Mouse (Mus musculus): Measurements from ENCODE around the gene Uqcc2.

The Uqcc2 gene

DNA sequence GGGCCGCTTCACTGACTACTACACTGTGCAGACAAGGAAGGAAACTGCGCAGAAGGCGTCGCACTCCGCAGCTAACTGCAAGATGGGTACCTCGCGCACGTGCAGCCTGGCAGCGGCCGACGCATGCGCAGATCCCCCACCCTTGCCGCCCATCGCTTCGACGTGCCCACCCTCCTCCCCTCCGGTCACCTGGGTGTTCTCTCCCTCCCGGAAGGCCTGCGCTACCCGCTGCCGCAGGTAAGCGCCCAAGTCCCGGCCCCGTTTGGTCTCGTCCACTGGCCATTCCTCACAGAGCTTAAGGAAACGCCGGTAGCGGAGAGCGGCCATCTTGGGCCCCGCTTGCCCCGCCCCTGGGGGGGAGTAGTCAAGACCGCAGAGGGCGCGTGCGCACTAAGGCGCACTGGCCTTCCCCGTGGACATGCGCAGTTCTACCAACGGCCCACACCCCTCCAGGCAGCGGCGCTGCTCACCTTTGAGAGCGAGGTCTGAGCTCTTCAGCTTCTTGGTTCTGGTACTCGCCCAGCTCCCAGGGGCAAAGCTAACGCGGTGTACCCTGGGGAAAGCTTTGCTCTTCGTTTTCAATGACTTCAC lies at the start of gene Uqcc2:
Gene Uqcc2, minus strand, starts transcription at position 366 of the 591 bp plus-strand sequence.
- peak; percentile 98 for DNase-seq (ENCODE audit: low spot score)

DNA sequence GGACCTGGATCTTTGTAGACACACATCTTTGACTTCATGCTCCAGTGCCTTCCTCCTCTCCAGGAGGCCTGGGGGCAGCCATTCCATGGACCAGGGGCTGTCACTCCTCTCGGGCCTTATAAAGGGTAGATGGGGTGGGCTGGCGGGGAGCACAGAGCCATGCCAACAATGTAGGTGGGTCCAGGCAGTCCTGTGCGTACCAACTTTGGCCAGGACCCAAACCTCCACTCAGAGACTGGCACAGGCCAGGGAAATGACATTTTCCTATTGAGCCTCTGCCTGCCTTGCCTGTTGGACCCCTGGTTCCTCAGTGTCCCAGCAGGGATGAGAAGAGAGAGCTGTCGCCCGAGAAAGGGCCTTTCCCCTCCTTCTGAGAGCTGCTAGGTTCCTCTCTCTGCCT lies 48.7 kb upstream of the Uqcc2 start:
- DNase-seq (ENCODE audit: low spot score), result no peak

DNA sequence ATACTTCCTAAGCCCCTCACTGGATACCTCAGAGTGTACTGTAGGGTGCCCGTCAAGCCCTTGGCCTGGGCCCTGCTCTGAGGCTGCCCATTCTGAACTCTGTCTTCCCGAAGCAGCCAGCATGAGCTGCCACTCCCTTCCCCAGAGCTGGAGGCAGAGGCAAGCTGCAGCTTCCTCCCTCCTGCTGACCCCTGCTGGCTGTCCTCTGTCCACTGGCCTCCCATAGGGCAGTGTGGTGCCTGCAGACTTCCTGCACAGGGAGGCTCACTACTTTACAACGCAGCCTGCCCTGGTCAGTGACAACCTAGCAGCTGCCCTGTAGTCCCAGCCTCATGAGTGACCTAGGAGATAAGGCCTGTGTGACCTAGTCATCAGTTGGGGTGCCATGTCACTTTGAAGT lies 48.0 kb upstream of the Uqcc2 start:
- DNase-seq (ENCODE audit: low spot score), result no peak

DNA sequence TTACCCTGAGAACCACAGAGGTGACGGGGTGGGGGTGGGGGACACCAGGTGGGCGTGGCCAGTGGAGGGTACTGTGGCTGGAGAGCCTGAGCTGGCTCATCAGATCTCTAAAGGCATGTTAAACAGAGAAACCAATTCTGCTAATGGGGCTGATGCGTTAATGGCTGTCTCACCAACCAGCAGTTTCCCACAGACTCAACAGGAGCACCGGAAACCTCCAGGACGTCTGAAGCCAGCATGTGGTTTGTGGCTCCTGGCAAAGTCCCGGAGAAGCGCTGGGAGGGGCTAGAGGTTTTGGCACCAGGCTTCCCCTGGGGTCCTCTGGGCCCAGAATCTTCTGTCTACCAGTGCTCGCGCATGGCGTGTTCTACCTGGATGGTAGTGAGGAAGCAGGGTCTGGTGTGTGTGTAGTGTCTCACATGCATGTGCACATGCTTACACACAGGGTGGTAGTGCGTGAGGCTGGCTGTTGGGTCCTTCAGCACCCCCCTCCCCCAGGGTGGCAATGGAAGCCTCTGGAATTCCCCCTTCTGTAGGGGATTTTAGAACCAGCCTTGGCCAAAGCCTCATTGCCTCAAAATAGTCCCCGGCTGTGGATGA lies 46.1 kb upstream of the Uqcc2 start:
- no peak for DNase-seq (ENCODE audit: low spot score)

DNA sequence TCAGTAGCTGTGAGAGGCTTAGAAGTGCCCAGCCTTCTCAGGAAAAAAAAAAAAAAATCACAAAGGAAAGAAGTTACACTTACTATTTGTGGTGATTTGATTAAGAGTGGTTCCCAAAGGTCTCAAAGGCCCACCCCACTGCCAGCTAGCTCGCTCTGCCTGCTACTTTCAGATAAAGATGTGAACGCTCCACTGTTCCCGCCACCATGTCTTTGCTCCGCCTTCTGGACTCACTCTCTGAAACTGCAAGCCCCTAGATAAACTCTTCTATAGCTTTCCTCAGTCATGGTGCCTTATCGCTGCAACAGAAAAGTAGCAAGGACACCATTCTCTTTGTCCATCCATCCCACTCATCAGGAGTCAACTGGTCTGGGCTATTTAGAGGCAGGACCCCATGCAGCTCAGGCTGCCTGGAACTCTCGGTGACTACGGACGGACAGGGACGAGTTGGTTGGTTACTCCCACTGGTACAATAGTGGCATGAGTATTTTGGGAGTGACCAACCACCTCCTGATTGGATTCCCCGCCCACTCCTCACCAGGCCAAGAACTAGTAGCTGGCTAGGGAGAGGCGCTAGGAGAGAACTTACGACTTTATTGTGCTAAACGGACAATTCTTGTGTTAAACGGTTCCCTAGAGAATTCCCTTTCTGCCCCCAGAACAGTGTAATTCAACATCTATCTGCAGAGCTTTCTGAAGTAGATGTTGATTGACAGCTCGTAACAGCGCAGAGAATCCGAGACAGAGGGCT lies 44.9 kb upstream of the Uqcc2 start:
- no peak for DNase-seq (ENCODE audit: low spot score)

DNA sequence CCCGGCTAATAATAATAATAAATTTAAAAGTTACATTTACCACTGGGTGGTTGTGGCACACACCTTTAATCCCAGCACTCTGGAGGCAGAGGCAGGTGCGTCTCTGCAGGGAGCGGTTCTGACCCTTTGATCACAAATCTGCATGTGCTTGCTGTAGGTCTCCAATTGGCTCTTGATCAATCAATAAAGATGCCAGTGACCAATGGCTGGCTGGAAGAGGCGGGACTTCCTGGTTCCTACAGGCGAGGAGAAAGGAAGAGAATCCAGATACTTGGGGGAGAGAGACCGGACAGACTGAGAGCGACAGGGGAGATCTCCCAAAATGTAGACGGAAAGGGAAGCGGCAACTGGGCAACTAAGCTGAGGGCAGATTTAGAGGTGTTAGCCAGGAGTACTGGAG lies 44.3 kb upstream of the Uqcc2 start:
- no peak for DNase-seq (ENCODE audit: low spot score)

DNA sequence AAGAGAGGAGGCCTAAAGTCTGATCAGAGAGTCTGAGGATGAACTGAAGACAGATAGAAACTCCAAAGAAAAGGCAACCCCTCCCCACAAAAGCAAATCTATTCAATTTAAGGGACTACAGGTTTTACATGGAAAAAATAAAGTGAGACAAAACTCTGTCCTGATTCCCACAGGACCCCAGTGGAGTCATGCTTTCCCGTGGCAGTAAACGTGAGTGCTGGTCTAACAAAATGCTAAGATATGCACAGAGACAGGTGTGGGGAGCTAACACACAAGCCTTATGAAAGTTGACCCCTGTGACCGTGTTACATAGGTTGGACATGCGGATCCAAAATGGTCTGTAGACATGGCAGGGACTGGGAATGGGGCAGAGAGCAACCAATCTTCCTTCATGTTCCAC lies 43.0 kb upstream of the Uqcc2 start:
- no peak for DNase-seq (ENCODE audit: low spot score)

DNA sequence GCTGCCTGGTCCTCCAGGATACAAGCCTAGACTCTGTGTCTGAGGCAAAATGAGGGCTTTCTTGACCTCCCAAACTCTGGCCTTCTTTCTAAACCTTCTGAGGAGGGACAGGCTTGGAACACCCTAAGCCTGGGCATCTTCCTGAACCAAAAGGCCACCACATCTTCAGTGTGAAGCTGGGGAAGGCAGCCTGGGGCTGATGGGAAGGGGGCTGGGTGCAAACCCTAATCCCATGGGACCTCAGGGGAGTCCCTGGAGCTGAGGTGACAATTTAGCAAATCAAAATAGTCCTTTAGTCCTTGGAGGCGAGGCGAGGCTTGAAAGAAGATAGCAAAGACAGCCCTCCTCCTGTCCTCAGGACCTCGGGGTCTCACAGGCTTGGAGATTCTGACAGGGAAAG lies 42.6 kb upstream of the Uqcc2 start:
- DNase-seq (ENCODE audit: low spot score), result no peak

DNA sequence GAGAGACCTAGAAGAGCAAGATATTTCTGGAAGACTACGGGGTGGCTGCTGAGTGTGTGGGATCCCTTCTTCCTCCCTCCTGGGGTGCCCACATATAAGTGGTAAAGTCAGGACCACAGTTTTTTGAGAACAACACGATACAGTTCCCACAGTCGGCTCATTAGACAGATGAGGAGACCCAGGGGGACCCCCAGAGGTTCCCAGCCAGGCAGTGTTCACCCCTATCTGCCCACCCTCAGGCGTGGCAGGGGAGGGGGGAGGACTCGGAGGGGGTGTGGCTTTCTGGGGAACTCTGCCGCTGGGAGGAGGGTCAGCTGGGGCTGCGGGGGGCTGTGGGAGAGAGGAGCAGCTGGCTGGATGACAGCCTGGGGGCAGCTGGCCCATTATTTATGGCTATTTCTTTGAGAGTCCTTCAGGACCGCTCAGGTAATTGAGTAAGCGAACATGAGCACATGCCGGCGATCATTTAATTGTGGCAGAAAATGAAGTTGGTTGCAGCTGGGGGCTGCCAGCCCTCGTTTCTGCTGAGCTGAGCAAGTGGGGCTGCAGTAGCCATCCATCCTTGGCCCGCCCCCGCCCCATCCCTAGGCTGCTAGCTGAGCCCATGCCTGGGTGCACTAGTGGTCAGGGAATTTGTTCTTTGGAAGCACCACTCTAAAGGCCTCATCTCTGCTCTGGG lies 41.6 kb upstream of the Uqcc2 start:
- no peak for DNase-seq (ENCODE audit: low spot score)

DNA sequence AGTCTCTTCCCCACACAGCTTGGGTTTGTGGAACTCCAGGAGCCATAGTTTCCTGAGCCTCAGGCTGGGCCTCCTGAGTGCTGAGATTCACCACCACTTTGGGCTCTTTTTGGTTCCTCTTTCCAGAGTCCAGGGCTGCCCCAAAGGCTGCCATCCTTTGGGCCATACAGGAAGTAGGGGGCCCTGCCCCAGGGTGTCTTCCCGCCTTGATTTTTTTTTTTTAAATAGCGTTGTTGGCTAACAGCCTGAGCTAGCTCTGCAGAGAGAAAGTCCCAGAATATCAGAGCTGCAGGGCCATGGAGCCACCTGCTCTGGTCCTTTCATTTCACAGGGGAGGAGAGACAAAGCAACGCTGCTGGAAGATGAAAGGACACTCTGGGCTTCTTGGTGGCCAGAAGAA lies 40.0 kb upstream of the Uqcc2 start:
- no peak for DNase-seq (ENCODE audit: low spot score)

DNA sequence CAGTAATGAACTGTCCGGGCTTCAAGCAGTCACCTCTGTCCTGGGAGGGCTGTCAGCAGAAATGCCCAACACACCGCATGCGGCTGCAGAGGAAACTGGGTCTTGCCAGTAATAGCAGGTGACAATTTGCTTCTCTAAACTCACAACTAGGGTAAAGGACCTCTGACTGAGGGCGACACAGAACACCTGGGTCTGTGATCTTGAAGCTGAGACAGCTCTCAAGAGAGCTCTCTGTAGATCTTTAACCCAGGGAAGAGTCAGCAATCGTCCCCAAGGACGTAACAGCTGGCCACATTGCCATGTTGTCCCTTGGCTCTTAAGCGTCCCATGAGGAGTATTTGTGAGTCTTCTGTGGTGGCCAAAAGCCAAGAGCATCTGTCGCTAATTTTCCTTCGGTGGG lies 38.7 kb upstream of the Uqcc2 start:
- no peak for DNase-seq (ENCODE audit: low spot score)

DNA sequence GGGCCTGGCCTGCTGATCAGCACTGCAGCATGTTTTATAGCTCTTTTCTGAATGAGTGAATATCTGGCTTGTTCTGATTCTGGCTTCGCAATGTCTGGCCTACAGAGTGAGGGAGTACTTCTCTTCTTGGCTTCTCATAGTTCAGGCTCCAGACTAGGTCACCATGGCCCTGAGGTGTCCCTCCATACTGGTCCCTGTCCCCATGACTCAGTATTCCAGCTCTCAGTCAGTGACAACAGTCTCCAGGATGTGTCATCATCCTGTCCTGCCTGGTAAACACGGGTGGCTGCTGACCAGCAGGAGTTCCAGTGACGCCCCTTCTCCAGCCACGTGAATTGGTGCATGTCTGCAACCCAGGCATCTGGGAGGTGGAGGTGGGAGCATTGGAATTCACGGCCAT lies 37.4 kb upstream of the Uqcc2 start:
- no peak for DNase-seq (ENCODE audit: low spot score)

DNA sequence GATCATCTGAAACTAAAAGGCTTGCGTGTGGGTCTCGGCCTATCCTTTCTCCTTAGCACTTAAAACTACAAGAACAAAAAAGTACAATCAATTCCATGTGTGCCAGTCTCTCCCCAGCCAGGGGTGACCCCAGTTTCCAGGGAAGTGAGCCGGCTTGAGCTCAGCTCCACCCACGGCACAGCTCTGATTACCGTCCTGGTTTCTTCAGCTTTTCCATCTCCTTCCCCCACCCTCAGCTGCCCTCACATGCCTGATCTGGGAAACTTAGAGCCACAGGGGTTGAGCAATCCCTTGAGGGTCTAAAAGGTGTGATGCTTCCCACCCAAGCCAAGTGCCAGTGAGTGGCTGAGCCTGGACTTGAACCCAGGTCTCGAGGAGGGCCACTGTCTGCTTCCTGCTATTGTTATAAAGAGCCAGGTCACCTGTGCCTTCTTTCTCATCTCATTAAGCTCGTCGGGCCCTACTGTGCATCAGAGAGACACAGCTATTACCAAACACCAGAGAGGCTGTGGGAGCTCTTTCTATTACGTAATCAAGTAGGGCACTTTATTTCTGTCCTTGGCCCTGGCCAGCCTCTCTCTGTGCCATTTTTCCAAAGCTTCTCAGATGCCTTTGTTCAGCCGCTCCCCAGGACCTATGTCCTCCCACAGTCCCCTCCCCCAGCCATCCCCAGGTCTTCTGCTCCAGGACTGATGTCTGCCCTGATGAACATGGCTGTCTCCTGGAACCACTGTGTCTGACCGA lies 36.4 kb upstream of the Uqcc2 start:
- DNase-seq (ENCODE audit: low spot score), result no peak

DNA sequence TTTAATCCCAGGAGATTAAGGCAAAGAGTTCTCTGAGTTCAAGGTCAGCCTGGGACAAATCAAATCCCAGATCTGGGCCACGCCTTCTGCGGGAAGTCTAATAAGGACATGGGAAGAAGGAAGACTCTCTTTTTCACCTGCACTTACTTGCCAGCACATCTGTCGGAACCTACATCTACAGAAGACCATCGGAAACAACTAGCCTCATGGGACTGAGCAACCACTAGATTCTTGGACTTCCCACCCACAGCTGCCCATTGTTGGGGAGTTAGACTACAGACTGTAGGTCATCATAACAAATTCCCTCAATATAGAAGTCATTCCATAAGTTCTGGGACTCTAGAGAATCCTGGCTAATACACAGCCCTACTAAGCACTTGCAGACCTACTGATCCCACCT lies 34.9 kb upstream of the Uqcc2 start:
- DNase-seq (ENCODE audit: low spot score), result no peak

DNA sequence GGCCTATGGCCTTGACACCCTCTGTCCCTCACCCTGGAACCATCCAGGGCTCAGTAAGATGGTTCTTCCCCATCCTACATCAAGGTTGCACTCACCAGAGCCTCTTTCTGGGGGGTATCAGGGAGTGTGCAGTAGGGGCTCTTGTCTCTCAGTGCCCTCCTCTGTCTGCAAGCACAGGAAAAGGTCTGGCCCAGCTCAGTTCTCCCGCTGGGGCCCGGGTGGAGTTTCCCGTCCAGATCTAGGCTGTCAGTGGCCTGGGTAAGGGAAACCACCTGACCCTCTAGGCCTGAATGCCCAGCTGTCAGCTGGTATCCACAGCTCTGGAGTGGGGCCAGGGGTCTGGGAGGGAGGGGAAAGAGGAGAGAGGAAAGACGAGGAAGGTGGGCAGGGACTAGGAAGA lies 33.8 kb upstream of the Uqcc2 start, which contains the start of gene Ip6k3:
Gene Ip6k3, minus strand, starts transcription at position 251 of the 400 bp plus-strand sequence.
- no peak for DNase-seq (ENCODE audit: low spot score)

DNA sequence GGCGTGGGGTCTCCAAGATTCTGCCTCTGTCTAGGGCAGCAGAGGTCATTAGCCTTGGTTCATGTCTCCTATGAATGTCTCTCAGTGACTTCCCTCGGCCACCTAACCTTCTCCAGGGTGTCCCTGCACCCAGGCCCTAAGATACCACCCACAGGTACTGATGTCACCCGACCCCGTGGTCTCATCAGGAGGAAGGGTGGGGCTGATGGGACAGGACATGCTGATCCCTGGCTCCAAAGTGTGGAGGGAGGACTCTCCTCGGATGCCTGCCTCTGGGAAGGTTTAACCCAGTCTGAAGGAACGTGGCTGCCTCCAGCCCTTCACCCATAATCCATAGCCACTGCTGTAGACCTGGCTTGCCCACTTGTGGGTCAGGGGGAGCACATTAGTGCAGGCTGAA lies 33.2 kb upstream of the Uqcc2 start:
- DNase-seq (ENCODE audit: low spot score), result no peak

DNA sequence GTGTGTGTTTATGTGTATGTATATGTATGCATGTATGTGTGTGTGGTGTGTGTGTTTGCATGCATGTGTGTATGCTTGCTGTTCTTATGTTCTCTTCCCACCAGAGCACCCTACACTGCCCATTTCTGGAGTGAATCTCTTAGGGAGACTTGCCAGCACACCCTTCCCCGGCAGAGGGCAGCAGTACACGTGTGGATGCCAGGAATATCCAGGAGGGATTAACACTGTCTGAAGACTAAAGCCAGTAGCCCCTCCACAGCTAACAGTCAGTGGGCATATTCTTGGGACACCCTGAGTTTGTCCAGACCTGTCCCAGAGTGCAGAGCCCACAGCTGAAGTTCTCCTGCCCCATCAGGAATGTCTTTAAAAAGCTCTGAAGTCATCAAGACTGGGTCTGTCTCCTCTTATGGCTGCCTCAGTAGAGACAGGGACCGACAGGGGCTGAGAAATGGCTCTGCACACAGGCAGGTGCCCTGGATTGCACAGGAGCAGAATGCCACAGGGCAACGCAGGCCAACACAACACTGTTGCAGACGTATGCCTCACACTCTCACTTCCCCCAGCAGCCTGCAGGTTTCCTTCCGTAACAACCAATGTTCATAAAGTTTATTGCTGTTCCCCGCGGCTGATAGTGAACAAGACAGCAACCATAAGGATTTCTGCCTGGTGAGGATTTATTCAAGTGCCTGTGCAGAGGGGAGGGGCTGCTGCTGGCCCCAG lies 31.5 kb upstream of the Uqcc2 start:
- DNase-seq (ENCODE audit: low spot score), result peak; percentile 36

DNA sequence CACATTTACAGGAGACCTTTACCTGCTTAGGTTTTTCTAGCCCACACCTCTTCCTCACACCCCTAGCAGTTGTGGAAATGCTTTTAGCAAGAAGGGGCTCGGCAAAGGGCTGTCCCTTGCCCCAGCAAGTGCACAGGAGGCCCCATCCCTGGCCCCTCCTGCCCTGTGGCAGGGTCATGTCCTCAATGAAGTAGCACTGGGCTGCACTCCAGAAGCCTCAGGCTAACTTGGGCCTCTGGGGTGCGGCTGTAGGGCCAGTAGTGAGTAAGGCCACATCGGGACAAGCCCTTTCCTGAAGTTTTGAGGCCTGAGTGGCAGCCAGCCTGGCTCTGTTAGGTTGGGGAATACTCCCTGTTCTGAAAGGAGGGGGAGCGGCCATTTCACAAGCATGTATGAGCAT lies 27.2 kb upstream of the Uqcc2 start:
- no peak for DNase-seq (ENCODE audit: low spot score)

DNA sequence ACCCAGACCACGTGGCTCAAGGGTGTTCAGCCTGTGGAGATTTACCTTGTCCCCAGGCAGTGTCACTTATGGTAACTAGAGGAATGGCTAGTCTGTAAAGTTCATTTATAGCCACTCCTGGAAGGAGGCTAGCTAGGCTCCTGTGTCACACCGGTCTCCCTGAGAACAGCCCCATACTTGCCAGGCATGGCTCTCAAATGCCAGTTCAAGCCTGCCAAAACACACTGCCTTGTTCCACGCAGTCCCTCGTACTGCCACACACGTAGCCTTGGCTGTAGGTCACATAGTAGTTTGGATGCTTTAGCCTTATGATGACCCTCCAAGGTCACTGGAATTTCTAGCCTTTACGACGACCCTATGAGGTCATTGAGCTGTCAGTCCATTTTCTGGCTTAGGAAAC lies 25.5 kb upstream of the Uqcc2 start:
- DNase-seq (ENCODE audit: low spot score), result no peak

DNA sequence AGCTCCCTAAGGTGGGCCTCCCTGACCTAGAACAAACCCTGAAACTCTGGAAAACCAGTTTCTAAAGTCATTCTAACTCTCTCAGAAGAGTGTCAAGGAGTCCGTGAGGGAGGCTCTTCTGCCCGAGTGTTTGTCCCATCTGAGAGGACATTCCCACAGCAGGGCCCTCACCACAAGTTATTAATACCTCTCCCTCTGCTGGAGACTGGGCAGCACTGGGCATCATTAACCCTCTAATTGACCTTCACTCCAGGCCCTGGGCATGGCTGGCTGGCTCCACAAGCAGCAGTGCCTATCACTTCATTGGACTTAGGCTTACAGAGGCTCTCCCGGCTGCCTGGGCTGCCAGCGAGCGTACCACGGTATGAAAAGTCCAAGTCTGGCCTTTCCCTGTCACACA lies 24.7 kb upstream of the Uqcc2 start:
- no peak for DNase-seq (ENCODE audit: low spot score)

DNA sequence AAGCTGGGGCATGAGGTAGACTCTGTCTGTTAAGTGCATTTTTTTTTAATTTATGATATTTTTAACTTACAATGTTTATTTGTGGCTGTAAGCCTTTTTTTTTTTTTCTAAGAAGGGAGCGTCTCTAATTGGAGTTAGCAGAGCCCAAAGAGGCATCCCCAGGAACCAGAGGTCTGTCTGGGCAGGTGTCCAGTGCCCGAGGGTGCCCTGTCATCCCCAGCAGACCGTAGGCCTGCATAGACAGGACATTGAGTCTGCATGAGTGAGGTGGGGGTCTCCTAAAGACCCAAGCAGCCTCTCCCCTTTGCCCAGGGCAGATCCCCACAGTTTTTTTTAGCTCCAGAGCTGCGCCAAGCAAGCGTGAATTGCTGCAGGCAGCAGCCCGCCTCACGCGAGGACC lies 22.0 kb upstream of the Uqcc2 start:
- DNase-seq (ENCODE audit: low spot score), result no peak

DNA sequence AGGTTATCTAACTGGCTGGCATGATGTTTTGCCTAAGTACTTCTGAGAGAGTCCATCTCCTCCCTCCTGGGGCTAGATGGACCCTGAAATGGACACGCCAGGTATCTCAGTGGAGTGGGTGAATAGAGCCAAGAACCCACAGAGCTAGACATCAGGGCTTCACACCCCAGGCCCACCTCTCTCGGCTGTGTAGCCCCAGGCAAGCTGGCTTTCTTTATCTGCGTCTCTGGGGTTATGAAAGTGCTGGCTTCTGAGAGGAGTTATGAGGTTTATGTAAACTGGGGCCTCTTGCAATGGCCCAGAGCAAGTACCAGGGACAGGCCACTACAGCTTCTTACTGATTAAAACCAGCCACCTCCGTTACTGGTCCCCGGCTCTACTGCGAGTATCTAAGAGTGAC lies 21.2 kb upstream of the Uqcc2 start:
- no peak for DNase-seq (ENCODE audit: low spot score)

Measured in urinary bladder, postnatal 25 days (tissue).